Mouse (Mus musculus) Patski (cell line): ENCODE results near the gene Capns2. TPM values are rescaled to one million over a fixed set of nuclear protein-coding genes. Genes with fewer than 3 reads are reported as not detected.
"Not testable (repeated sequence)": the region's sequence is repeated elsewhere in the genome, so short reads cannot be mapped to it uniquely, and the experiment has no call there.

Source experiments
- ATAC-seq: fragments of 100-300 bp; one replicate; pipeline ENCODE4 v1.8.0; 2021
- CTCF ChIA-PET: fragments of 350-600 bp; sonication (Branson Sonifier 250); formaldehyde crosslinking; loops from one replicate; lab custom pipeline; 2022; ENCODE audit warnings: inconsistent platforms; lab: Charles Lee
- POLR2A ChIA-PET: fragments of 350-600 bp; sonication (Branson Sonifier 250); formaldehyde crosslinking; loops from one replicate; lab custom pipeline; 2022; ENCODE audit warnings: antibody characterized with exemption, inconsistent platforms; lab: Charles Lee
- DNase-seq: peaks from one replicate; pipeline ENCODE4 v3.0.0-alpha.2; 2011; ENCODE audit warnings: low read depth, low spot score
- H3K27me3 ChIP-seq: fragments of 371-371 bp; one replicate; pipeline ENCODE4 v1.5.1; 2021
- CTCF ChIP-seq: fragments of 100-300 bp; IDR thresholded peaks from one replicate; pipeline ENCODE4 v1.5.1; 2021
- in situ Hi-C: fragments of 300-500 bp; cut with MboI; formaldehyde crosslinking; loops from 3 replicates; pipeline ENCODE4 v1.11.1; 2018; ENCODE audit warnings: low pct_unique_long_range_greater_than_20kb, mixed read lengths
- polyA plus RNA-seq: library from polyadenylated mRNA; unstranded; gene quantifications from one replicate; pipeline ENCODE4 v1.2.3, GENCODE M21; 2021

Gene Capns2
- polyA plus RNA-seq, 1 experiment from 2014 or later: 0.08 TPM

DNA sequence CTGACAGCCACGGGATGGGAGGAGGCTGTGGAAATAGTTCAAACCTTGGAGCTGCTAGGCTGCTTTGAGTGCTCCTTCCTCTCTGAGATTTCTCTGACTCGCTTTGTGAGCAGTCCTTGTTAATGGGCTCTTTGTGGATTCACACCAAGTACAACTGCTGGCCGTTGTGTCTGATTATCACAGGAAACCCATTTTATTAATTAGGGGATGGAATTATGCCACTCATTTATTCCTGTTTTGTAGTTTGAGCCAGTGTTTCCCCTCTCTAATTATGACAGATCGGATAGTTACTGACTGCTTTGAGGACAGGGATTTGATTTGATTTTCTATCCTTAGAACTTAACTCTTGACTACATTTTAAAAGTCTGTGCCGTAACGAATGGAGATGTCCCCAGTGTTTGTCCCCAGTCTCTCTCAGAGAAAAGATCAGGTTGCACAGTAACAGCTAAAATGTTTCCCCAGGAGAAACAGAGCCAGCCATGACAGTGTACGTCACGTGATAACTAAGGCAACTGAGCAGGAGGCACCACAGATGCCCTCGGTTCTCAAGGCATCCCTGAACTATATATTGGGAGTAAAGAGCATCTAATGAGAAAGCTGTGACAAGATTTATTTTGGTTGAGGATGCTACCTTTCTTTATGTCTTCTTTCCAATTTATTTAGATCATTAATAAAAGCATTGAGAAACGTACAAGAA is 29.0 kb upstream of the Capns2 start:
- ATAC-seq: no peak
- CTCF ChIA-PET: interaction anchor here (1.3 kb wide), 1 partner anchor 23 kb away, joined by 3 read pairs; no protein-coding TSS in a partner anchor
- no peak for TF ChIP-seq CTCF
- no peaks in the 10 kb centered on the region for H3K27me3 ChIP-seq
- POLR2A ChIA-PET: interaction anchor here (1.4 kb wide), 1 partner anchor 25 kb away, joined by 3 read pairs; no protein-coding TSS in a partner anchor
- in situ Hi-C loops: no loop called here
- no peak for DNase-seq

- in situ Hi-C loops: no loop called here
- POLR2A ChIA-PET: no interaction called here
- no peak for DNase-seq
- no peaks in the 10 kb centered on the region for H3K27me3 ChIP-seq
- no peak for TF ChIP-seq CTCF
- ATAC-seq: no peak
- CTCF ChIA-PET: interaction anchor here (1.1 to 11.7 kb wide), 4 partner anchors 9 to 57 kb away, joined by 4 to 78 read pairs (median 4); no protein-coding TSS in a partner anchor
These were observed 25.4 kb upstream of the Capns2 start for GRCm38 (mm10) chr8:92875795-92876194.

GRCm38 (mm10) chr8:92881247-92881646 is 20.0 kb upstream of the Capns2 start:
- ChIA-PET POLR2A (no interaction called here), CTCF (interaction anchor here (11.7 kb wide), 1 partner anchor 63 kb away, joined by 78 read pairs; no protein-coding TSS in a partner anchor)

GRCm38 (mm10) chr8:92883771-92884170 is 17.4 kb upstream of the Capns2 start:
- TF ChIP-seq CTCF: peak; percentile 18
- POLR2A ChIA-PET: no interaction called here
- DNase-seq: no peak

More at GRCm38 (mm10) chr8:92881247-92881646, 20.0 kb upstream of the Capns2 start:
- in situ Hi-C loops: loop anchor here (10.0 kb wide), 1 partner anchor 56 kb away; the partner anchor contains the start of gene Mmp2
- TF ChIP-seq CTCF: no peak
- DNase-seq (no peak), ATAC-seq (no peak)
- no peaks in the 10 kb centered on the region for H3K27me3 ChIP-seq

DNA sequence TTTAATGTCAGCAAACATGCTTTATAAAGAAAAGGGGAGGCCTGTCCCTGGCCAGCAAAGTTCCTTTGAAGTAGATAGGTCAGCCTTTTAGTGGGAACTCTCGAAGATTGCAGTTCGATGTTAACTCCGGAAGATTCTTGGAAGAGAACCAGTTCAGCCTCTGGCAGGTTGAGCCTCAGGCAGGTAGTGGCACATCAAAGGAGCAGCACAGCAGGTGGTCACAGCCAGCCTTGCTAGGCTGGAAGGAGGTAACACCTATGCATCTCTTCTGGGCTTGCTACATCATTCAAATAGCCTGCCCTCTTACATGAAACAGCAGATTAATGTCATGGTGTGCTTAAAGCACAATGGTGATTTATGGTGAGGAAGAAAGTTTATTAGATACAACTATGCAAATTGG is 9.0 kb upstream of the Capns2 start:
- in situ Hi-C loops, CTCF ChIA-PET, H3K27me3 ChIP-seq, ATAC-seq, POLR2A ChIA-PET, DNase-seq: not testable (repeated sequence)

More at GRCm38 (mm10) chr8:92883771-92884170, 17.4 kb upstream of the Capns2 start:
- no peak for ATAC-seq
- CTCF ChIA-PET: interaction anchor here (11.7 kb wide), 1 partner anchor 65 kb away, joined by 78 read pairs; no protein-coding TSS in a partner anchor
- no peaks in the 10 kb centered on the region for H3K27me3 ChIP-seq
- in situ Hi-C loops: loop anchor here (10.0 kb wide), 1 partner anchor 59 kb away; the partner anchor contains the start of gene Mmp2

DNA sequence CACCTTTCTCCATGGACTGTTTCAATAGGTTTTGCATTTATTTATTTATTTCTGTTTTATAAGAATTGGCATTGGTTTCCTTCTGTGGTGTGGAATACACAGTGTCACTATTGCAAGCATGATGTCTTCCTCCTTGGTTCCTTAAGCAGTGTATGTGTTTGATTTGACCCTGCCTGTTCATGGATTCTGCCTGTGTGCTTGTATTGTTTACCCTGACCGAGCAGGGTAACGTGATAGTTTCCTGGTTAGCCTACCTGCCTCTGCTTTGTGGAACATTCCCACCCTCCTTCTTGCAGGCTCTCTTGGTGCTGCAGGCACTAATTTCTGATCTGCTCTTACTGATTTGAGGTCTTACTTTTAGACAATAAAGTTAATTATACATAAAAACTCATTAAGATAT is 7.3 kb upstream of the Capns2 start:
- ChIA-PET CTCF (no interaction called here), POLR2A (no interaction called here)
- no peak for TF ChIP-seq CTCF
- in situ Hi-C loops: no loop called here
- no peak for ATAC-seq
- no peaks in the 10 kb centered on the region for H3K27me3 ChIP-seq
- DNase-seq: no peak

DNA sequence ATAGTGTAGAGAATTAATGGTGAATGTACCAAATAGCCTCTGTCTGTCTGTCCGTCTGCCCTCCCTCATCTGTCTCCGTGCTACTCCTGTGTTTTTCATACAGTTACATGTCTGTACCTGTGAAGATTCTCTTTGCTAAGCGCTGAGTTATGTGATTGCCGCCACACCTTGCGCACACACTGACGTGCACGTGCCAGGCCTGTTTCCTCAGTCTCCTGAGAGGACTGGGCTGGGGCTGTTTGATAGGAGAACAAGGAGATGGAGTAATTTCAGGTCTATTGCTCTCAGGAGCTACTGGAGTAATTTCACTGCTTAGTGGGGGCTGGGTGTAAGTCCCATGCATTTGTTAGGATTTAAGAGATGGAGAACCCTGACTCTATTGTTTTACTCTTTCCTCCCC is 6.2 kb upstream of the Capns2 start:
- ATAC-seq (no peak), DNase-seq (no peak)
- in situ Hi-C loops: loop anchor here (5.0 kb wide), 1 partner anchor 97 kb away; no protein-coding TSS in a partner anchor
- no peaks in the 10 kb centered on the region for H3K27me3 ChIP-seq
- POLR2A ChIA-PET: no interaction called here
- TF ChIP-seq CTCF: no peak
- CTCF ChIA-PET: no interaction called here

GRCm38 (mm10) chr8:92896056-92896455 is 5.2 kb upstream of the Capns2 start:
- H3K27me3 ChIP-seq: no peaks in the 10 kb centered on the region
- ChIA-PET CTCF (interaction anchor here (0.7 to 1.3 kb wide), 2 partner anchors 11 to 525 kb away, joined by 3 to 4 read pairs; no protein-coding TSS in a partner anchor), POLR2A (no interaction called here)
- DNase-seq (no peak), ATAC-seq (no peak)
- TF ChIP-seq CTCF: peak; percentile 40
- in situ Hi-C loops: loop anchor here (5.0 kb wide), 1 partner anchor 96 kb away; no protein-coding TSS in a partner anchor

DNA sequence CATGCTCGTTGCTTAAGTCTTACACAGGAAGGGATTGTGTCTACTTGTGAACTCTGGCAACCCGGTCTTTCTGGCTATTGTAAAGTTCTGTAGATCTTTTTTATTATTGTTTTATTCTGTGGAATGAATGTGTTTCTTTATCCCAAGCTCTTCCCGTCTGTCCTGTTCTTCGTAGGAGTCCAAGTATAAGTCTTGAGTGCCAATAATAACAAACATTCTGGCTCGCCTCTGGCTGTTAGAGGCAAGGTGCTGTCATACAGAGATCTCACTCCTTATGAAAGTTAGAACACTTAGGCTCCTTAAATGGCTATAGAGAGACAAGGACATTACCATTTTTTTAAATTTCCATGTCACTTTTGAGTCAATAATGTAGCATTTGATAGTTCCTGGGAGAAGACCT is 4.6 kb upstream of the Capns2 start:
- H3K27me3 ChIP-seq: no peaks in the 10 kb centered on the region
- ChIA-PET POLR2A (no interaction called here), CTCF (interaction anchor here (0.7 to 1.4 kb wide), 3 partner anchors 11 to 524 kb away, joined by 3 to 4 read pairs (median 4); no protein-coding TSS in a partner anchor)
- TF ChIP-seq CTCF: no peak
- no peak for ATAC-seq
- in situ Hi-C loops: loop anchor here (5.0 kb wide), 1 partner anchor 96 kb away; no protein-coding TSS in a partner anchor
- DNase-seq: no peak

DNA sequence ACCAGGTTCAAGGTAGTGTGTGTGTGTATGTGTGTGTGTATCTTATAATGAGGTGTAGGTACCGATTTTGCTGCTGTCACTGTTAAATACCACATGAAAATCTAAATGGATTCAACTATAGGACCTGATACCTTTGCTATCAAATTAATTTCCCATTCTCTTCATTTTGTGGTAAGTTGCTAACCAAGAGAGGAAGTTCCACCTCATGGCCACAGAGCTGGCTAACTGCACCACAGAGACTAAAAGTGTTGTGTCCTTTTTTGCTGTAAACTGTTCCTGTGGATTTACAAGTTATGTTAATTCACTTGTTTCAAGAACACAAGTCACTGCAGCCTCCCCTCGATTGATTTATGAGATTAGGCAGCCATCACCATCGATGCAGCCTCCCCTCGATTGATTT is 3.4 kb upstream of the Capns2 start:
- H3K27me3 ChIP-seq: no peaks in the 10 kb centered on the region
- DNase-seq (no peak), ATAC-seq (no peak)
- CTCF ChIA-PET: interaction anchor here (1.4 kb wide), 1 partner anchor 100 kb away, joined by 4 read pairs; no protein-coding TSS in a partner anchor
- no peak for TF ChIP-seq CTCF
- in situ Hi-C loops: loop anchor here (5.0 kb wide), 1 partner anchor 95 kb away; no protein-coding TSS in a partner anchor
- POLR2A ChIA-PET: interaction anchor here (0.7 kb wide), 1 partner anchor 79 kb away, joined by 4 read pairs; no protein-coding TSS in a partner anchor
